Mouse (Mus musculus): ENCODE results near the gene Cbx7.

Cbx7 gene

DNA sequence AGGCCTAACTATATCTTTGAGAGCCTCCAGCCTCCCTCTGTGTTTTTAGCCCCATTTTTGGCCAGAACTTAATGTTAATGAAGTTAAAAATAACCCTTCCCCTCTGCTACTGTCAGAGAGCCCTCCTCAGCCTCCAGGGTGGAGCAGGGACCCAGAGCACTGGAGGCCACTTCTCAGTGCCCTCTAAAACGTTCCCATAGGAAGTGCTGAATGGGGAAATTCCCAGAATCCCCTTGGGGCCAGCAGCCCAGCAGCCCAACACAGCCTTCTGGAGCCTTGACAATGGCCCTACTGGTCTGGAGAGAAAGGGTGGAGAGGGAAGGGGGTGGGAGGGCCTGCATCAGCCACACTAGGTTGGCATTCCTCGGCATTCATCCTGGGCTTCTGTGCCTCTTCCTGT lies 32.7 kb upstream of the Cbx7 start:
- in situ Hi-C loops (cut with MboI; ENCODE audit: unreplicated experiment in 2 of 2): no loop called here

DNA sequence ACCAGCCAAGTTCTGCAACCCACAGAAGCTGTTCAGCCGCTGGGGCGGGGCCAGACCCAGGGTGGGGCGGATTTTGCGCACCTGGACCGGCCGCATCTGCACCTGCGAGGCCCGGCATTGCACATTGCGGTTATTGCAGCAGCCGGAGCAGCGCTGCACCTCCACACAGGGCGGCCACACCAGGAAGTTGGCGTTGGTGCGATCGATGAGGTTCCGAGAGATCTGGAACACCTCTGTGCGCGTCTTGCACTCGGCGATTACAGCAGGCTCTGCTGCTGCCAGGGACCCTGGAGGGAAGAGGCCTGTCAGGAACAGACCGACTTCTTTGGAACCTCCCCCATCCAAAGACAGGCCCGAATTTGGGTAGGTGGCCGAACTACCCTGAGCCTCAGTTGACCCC lies 30.7 kb upstream of the Cbx7 start:
- in situ Hi-C loops (cut with MboI; ENCODE audit: unreplicated experiment in 2 of 2): no loop called here

GRCm38 (mm10) chr15:80000694-80001093 lies 29.8 kb upstream of the Cbx7 start:
- in situ Hi-C loops (cut with MboI; ENCODE audit: unreplicated experiment in 2 of 2): no loop called here

- in situ Hi-C loops (cut with MboI; ENCODE audit: unreplicated experiment in 2 of 2): no loop called here
Measured at GRCm38 (mm10) chr15:79997988-79998387, 27.1 kb upstream of the Cbx7 start.

DNA sequence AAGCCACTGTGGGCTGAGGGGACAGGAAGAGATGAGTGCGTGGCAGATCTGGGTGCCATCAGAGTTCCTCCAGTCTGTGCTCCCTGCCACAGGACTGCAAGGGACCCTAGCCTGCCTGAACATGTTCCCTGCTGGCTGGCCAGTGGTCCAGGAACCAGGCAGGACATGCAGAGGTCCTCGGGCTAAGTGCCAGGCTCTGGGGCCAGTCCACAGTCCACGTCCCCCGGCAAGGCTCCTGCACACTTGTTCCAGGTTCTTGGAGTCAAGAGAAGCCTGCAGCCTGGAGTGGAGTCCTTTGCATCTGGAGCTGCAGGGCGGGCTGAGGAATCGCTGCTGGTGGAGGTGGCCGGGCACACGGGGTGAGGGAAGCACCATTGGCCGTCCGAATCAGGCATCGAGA lies 25.9 kb upstream of the Cbx7 start:
- in situ Hi-C loops (cut with MboI; ENCODE audit: unreplicated experiment in 2 of 2): no loop called here

- in situ Hi-C loops (cut with MboI; ENCODE audit: unreplicated experiment in 2 of 2): no loop called here
Measured at GRCm38 (mm10) chr15:79995552-79995951, 24.6 kb upstream of the Cbx7 start.

DNA sequence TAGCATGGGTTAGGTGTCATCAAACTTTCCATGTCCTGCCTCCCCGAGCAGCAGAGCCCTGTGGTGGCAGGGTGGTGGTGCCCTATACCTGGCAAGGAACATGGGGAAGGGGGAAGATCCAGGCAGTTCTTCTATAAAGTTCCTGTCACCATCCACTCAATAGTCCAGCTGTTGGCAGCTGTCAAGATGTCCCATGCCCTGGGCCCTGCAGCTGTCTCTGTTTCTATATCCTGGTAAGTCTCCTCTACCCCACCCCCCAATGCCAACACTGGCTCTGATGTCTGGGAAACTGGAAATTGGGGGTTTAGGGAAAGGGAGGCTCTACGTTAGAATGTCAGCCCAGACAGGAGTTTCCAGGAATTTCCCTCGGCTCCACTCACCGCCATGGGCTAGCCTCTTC lies 23.6 kb upstream of the Cbx7 start:
- in situ Hi-C loops (cut with MboI; ENCODE audit: unreplicated experiment in 2 of 2): no loop called here

DNA sequence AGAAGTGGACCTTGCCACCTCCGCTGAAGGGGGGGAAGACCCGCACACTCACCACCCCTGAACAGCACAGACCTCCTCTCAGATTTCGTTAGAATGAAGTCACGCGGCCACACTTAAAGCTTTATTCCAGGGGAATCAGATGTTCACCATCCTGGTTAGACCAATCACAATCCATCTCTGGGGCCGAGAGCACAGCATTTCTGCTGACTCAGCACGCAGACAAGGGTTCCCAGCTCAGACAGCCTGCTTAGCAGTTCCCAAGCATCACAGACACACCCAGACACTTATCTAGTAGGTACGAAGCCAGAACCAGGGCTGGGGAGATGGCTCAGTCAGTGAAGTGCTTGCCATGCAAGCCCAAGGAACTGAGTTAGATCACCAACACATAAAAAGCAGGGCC lies 15.3 kb upstream of the Cbx7 start:
- in situ Hi-C loops (cut with MboI; ENCODE audit: unreplicated experiment in 2 of 2): no loop called here

DNA sequence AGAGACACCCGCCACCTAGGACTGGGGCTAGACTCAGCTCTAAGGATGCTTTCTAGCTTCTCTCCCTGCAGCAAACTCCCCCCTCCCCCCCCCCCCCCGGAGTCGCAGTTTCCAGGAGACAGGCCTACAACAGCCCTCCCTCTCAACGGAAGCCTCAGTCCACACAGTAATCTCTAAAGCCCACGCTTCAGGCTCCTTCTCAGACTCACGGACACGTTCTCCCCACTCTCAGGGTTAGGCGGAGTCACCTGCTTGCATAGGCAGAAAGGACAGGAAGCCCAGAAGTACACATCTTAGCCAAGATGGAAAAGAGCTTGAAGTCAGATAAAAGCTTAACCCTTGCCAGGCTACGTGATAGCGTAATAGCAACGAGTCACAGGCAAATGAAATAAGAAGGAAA lies 14.6 kb upstream of the Cbx7 start:
- in situ Hi-C loops (cut with MboI; ENCODE audit: unreplicated experiment in 2 of 2): no loop called here

DNA sequence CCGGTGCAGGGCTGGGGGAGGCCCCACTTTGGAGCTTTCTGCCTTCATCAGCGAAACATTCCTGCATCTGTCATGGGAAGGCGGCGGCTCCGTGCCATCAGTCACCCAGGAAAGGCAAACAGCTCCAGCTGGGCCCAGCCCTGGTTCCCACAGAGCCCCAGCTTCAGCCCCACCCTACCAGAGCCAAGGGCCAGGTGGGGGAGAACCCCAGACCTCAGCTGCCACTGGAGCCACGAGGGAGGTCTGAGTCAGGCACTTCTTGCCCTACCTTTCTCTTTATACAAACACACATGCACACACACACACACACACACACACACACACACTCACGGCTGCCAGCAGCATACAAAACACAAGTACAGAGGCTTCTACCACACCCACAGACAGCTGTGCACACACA lies 13.2 kb upstream of the Cbx7 start:
- in situ Hi-C loops (cut with MboI; ENCODE audit: unreplicated experiment in 2 of 2): no loop called here

- in situ Hi-C loops (cut with MboI; ENCODE audit: unreplicated experiment in 2 of 2): no loop called here
Measured at GRCm38 (mm10) chr15:79980716-79981115, 9.8 kb upstream of the Cbx7 start.

- in situ Hi-C loops (cut with MboI; ENCODE audit: unreplicated experiment in 2 of 2): no loop called here
Measured at GRCm38 (mm10) chr15:79972186-79972585, 1.3 kb upstream of the Cbx7 start.

GRCm38 (mm10) chr15:79970491-79970890 lies 428 bp downstream of the Cbx7 start:
- in situ Hi-C loops (cut with MboI; ENCODE audit: unreplicated experiment in 2 of 2): no loop called here

GRCm38 (mm10) chr15:79967346-79967745 lies 3.6 kb downstream of the Cbx7 start:
- in situ Hi-C loops (cut with MboI; ENCODE audit: unreplicated experiment in 2 of 2): no loop called here

DNA sequence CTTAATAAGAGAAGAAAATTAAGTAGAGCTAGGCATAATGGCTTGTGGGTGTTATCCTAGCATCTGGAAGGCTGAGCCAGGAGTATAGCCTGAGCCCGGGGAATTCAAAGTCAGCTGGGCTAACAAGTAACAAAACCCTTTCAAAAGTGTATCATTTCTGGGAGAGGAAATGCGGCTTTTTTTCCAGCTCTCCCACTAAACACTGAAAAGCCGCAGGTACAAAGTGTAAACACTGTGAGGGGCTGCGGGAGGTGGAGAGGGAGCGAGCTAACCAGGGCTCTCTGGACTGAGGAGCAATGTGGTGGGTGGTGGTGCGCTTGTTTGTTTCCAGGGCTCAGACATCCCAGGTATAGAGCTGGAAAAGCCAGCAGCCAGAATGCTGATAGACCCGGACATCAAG lies 6.5 kb downstream of the Cbx7 start:
- in situ Hi-C loops (cut with MboI; ENCODE audit: unreplicated experiment in 2 of 2): no loop called here

- in situ Hi-C loops (cut with MboI; ENCODE audit: unreplicated experiment in 2 of 2): no loop called here
Measured at GRCm38 (mm10) chr15:79962661-79963060, 8.3 kb downstream of the Cbx7 start.

DNA sequence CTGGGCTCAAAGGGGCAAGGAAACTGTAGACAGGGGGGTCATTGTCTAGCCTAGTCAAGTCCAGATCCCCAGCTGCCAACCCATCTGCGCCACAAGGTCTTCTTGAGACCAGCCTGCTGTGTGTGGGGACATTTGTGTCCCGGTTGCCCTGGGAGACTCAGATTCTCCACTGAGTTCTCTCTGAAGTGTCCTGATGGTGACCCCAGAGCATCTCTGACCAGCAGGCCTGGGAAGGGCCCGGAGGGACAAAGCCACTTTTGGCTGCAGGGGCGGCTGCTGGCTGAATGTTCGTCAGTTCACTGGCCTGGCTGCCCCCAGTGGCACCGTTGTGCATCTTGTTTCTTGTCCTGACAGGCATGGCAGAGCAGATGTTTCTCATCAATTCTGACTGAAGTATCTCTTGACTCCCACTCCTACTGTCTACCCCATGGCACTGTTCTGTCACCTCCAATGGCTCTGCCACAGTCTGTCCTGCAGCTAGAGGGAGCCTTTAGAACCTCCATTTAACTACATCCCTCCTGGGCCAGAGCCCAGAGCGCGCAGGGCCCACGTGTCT lies 9.5 kb downstream of the Cbx7 start:
- in situ Hi-C loops (cut with MboI; ENCODE audit: unreplicated experiment in 2 of 2): no loop called here

DNA sequence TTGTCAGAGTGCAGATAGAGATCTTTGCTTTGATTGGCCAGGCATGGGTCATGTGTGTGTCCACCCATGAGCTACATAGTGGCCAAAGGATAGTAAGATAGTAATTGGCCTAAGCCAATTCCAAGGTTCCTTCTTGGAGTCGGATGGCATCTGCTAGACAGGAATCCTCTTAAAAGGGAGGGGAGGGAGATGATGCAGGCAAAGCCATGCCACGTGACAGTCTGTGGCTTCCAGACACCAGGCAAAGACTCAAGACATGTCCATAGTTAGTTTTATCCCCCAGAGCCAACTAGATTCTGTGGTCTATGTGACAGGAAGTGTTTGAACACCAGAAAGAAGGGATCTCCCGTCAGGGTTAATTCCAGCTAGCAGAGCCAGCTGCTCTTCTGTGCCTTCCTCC lies 12.5 kb downstream of the Cbx7 start:
- in situ Hi-C loops (cut with MboI; ENCODE audit: unreplicated experiment in 2 of 2): no loop called here

DNA sequence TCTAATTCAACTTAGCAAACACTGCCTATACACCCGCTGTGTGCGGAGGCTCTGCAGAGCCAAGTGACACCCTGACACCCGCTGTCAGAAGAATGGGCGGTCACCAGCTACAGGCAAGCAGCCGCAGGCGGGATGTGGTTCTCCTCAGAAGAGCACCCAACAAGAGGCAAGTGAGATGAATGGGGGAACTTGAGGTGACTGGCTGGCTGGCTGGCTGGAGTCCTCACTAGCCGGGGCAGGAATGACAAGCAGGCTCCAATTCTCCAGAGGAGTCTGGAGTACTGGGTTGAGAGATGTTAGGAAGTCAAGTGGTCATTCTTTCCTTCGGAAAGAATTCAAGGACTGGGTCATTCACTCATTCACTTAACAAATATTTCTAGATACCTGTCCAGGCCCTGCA lies 14.4 kb downstream of the Cbx7 start:
- in situ Hi-C loops (cut with MboI; ENCODE audit: unreplicated experiment in 2 of 2): no loop called here

DNA sequence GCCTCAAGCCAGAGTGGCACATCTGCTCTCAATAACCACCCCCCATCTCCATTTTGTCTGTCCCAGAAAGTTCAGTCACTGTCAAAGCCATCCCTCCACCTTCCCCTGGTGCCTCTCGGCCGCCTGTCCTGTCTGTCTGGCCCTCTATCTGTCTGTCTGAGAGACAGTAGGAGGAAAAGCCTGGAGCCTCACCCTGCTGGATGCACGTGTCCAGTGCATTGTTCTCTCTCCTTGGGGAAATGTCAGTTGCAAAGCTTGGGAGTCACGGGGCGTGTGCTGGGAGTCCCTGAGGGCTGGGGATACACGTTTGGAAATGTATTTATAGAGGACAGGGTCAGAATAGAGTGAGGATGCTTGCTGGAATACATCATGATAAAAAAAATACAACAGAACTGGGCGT lies 17.4 kb downstream of the Cbx7 start:
- in situ Hi-C loops (cut with MboI; ENCODE audit: unreplicated experiment in 2 of 2): no loop called here

- in situ Hi-C loops (cut with MboI; ENCODE audit: unreplicated experiment in 2 of 2): no loop called here
Measured at GRCm38 (mm10) chr15:79952504-79953231, 18.3 kb downstream of the Cbx7 start.

DNA sequence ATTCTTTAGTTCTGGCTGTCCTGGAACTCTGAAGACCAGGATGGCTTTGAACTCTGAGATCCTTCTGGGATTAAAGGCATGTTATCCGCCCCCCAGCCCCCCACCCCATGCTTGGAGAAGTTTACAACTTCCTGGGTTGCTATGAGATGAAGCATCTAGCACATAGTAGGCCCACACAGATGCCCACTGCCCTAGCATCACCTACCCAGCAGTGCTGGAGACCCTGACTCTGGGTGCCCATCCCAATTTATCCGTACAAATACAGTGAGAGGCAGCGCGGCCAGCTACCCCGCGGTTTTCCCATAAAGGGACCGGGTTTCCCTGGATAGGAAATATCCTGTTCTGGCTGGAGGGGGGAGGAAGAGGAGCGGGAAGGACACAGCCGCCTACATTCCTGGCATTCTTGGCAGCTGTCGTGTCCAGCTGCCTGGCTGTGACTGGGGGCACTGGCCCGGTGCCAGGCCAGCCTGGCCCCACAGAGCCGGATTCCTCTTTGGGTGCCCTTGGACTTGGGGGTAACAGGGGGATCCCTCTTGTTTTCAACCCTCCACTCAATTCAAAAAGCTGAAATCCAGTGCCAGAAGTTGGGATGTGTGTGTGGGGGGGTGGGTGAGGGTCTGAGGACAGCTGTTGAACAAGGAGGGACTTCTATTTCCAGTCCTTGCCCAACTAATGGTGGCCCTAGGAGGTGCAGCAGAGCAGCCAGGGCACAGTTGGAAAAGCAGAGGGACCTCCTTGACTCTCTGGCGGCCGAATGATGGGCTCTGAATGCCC lies 19.0 kb downstream of the Cbx7 start:
- in situ Hi-C loops (cut with MboI; ENCODE audit: unreplicated experiment in 2 of 2): no loop called here

All from v-Abl transformed pro-B cells (cell line).